Mouse (Mus musculus): ENCODE data around the gene Fem1b. TPM values are rescaled to one million over a fixed set of nuclear protein-coding genes. Genes with fewer than 3 reads are reported as not detected.

Gene Fem1b
- polyA plus RNA-seq, 1 experiment, result 20.0 TPM

- no peaks in the 10 kb centered on the region for H3K4me1 ChIP-seq (ENCODE audit: control insufficient read depth, insufficient read depth, low read length)
- WGBS, result 87% methylated on average over 4 of the region's 4 CpGs
- H3K27ac ChIP-seq (ENCODE audit: control insufficient read depth, insufficient read depth, low read depth, low read length, poor library complexity), result no peak overlapping the region
- no peak overlapping the region for H3K4me3 ChIP-seq (replicated peaks; ENCODE audit: control insufficient read depth, low read depth, low read length)
- TF ChIP-seq POLR2A (IDR thresholded peaks at IDR 0.05; ENCODE audit: borderline replicate concordance, control insufficient read depth, low read depth, low read length) (no peak), CTCF (IDR thresholded peaks at IDR 0.05; ENCODE audit: control insufficient read depth, insufficient read depth, low read length) (no peak)
These were observed 53.4 kb downstream of the Fem1b start for GRCm38 (mm10) chr9:62758288-62758687.

GRCm38 (mm10) chr9:62750381-62750780 lies 61.4 kb downstream of the Fem1b start:
- no peak for TF ChIP-seq CTCF (IDR thresholded peaks at IDR 0.05; ENCODE audit: control insufficient read depth, insufficient read depth, low read length)
- no peak for TF ChIP-seq POLR2A (IDR thresholded peaks at IDR 0.05; ENCODE audit: borderline replicate concordance, control insufficient read depth, low read depth, low read length)

GRCm38 (mm10) chr9:62749666-62750065 lies 62.1 kb downstream of the Fem1b start:
- Histone ChIP-seq H3K4me1 (ENCODE audit: control insufficient read depth, insufficient read depth, low read length) (no peaks in the 10 kb centered on the region), H3K27ac (ENCODE audit: control insufficient read depth, insufficient read depth, low read depth, low read length, poor library complexity) (no peak overlapping the region), H3K4me3 (replicated peaks; ENCODE audit: control insufficient read depth, low read depth, low read length) (no peak overlapping the region)
- TF ChIP-seq CTCF (IDR thresholded peaks at IDR 0.05; ENCODE audit: control insufficient read depth, insufficient read depth, low read length) (no peak), POLR2A (IDR thresholded peaks at IDR 0.05; ENCODE audit: borderline replicate concordance, control insufficient read depth, low read depth, low read length) (no peak)
- 77% methylated on average over 6 of the region's 6 CpGs for WGBS

More at GRCm38 (mm10) chr9:62750381-62750780, 61.4 kb downstream of the Fem1b start:
- 85% methylated on average over 11 of the region's 11 CpGs for WGBS
- Histone ChIP-seq H3K27ac (ENCODE audit: control insufficient read depth, insufficient read depth, low read depth, low read length, poor library complexity) (no peak overlapping the region), H3K4me1 (ENCODE audit: control insufficient read depth, insufficient read depth, low read length) (no peaks in the 10 kb centered on the region), H3K4me3 (replicated peaks; ENCODE audit: control insufficient read depth, low read depth, low read length) (no peak overlapping the region)

- H3K27ac ChIP-seq (ENCODE audit: control insufficient read depth, insufficient read depth, low read depth, low read length, poor library complexity), result no peak overlapping the region
- H3K4me1 ChIP-seq (ENCODE audit: control insufficient read depth, insufficient read depth, low read length), result no peaks in the 10 kb centered on the region
- H3K4me3 ChIP-seq (replicated peaks; ENCODE audit: control insufficient read depth, low read depth, low read length), result no peak overlapping the region
- 88% methylated on average over 6 of the region's 6 CpGs for WGBS
- TF ChIP-seq POLR2A (IDR thresholded peaks at IDR 0.05; ENCODE audit: borderline replicate concordance, control insufficient read depth, low read depth, low read length), result no peak
- no peak for TF ChIP-seq CTCF (IDR thresholded peaks at IDR 0.05; ENCODE audit: control insufficient read depth, insufficient read depth, low read length)
These were observed 65.1 kb downstream of the Fem1b start for GRCm38 (mm10) chr9:62746646-62747045.

GRCm38 (mm10) chr9:62744558-62745275 lies 67.0 kb downstream of the Fem1b start:
- no peak overlapping the region for H3K27ac ChIP-seq (ENCODE audit: control insufficient read depth, insufficient read depth, low read depth, low read length, poor library complexity)
- 51% methylated on average over 7 of the region's 7 CpGs for WGBS

More at GRCm38 (mm10) chr9:62744558-62745275, 67.0 kb downstream of the Fem1b start:
- Histone ChIP-seq H3K4me3 (replicated peaks; ENCODE audit: control insufficient read depth, low read depth, low read length) (no peak overlapping the region), H3K4me1 (ENCODE audit: control insufficient read depth, insufficient read depth, low read length) (no peaks in the 10 kb centered on the region)
- no peak for TF ChIP-seq POLR2A (IDR thresholded peaks at IDR 0.05; ENCODE audit: borderline replicate concordance, control insufficient read depth, low read depth, low read length)
- peak; percentile 51 for TF ChIP-seq CTCF (IDR thresholded peaks at IDR 0.05; ENCODE audit: control insufficient read depth, insufficient read depth, low read length)

Other genes with a start within 250 kb of the Fem1b start
- gene Itga11, start 134.1 kb downstream of the Fem1b start, polyA plus RNA-seq (2011; ENCODE audit: insufficient read depth, insufficient read length, low replicate concordance, missing spikeins), result 0.65 and 1.1 TPM in 2 replicates
- 31.7 and 33.3 TPM in 2 replicates for gene Cln6, start 26.9 kb upstream of the Fem1b start, polyA plus RNA-seq (2011; ENCODE audit: insufficient read depth, insufficient read length, low replicate concordance, missing spikeins)
- gene Calml4, start 46.1 kb upstream of the Fem1b start, polyA plus RNA-seq (2011; ENCODE audit: insufficient read depth, insufficient read length, low replicate concordance, missing spikeins), result 3.6 and 12.6 TPM in 2 replicates
- gene Pias1, start 176.0 kb upstream of the Fem1b start, polyA plus RNA-seq (2011; ENCODE audit: insufficient read depth, insufficient read length, low replicate concordance, missing spikeins), result 11.2 and 13.2 TPM in 2 replicates